Mouse (Mus musculus) kidney, adult 2 months (tissue): ENCODE measurements around the gene Adtrp.

ENCODE experiments used
- CTCF ChIP-seq: fragments of 200-500 bp; conservative IDR thresholded peaks from 2 replicates; pipeline ENCODE4 v1.5.1; 2011; ENCODE audit warnings: low read depth, mild to moderate bottlenecking, control low read depth, low read length, moderate library complexity, mixed read lengths; ENCODE audit not compliant: insufficient read depth, insufficient read length
- POLR2A ChIP-seq: fragments of 200-500 bp; IDR thresholded peaks from one replicate; pipeline ENCODE4 v1.6.1; 2011; ENCODE audit warnings: low read depth, low read length, control low read depth

DNA sequence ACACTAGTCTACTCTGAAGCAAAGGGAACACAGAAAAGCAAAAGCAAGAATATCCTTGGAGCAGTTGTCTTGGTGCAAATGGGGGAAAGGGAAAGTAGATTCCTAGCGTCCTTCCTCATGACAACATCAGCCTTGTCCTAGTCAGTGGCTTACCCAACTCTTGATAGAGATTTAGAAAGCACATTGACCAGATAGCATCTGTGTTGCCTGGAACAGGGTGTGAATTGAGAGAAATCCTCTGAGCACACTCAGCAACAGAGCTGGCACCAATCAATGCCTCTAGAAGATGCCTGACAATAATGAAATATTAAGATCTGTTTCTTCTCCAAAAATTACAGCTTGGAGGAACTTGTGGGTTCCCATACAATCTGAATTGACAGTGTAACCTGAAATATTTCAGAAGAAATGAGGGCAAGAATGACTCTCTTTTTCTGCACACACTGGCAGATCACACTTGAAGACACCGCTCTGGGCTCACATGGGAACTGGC is 42.7 kb upstream of the Adtrp start:
- TF ChIP-seq POLR2A (no peak), CTCF (no peak)
